Mouse (Mus musculus) embryonic facial prominence, embryonic 14.5 days (tissue): ENCODE measurements around the gene Syt12. TPM values are rescaled to one million over a fixed set of nuclear protein-coding genes. Genes with fewer than 3 reads are reported as not detected.

Source experiments
- ATAC-seq: fragments of 200-750 bp; cut with Nextera tagmentation; 2 replicates; pipeline ENCODE4 v1.8.0; 2017; ENCODE audit warnings: low read depth, moderate number of reproducible peaks, moderate TSS enrichment
- DNase-seq: peaks from one replicate; pipeline ENCODE4 v3.0.0-alpha.2; 2015; ENCODE audit warnings: low spot score
- H3K27ac ChIP-seq: fragments of 300-500 bp; sonication (generic); replicated peaks from 2 replicates; pipeline ENCODE4 v1.5.1; 2014; ENCODE audit warnings: low read depth, mild to moderate bottlenecking, low read length, moderate library complexity
- H3K27me3 ChIP-seq: fragments of 300-500 bp; sonication (generic); replicated peaks from 2 replicates; pipeline ENCODE4 v1.6.1; 2014; ENCODE audit warnings: low read length; ENCODE audit not compliant: control insufficient read depth, insufficient read depth
- H3K36me3 ChIP-seq: fragments of 300-500 bp; sonication (generic); 2 replicates; pipeline ENCODE4 v1.6.1; 2014; ENCODE audit warnings: low read length, mixed read lengths; ENCODE audit not compliant: control insufficient read depth, insufficient read depth
- H3K4me1 ChIP-seq: fragments of 300-500 bp; sonication (generic); 2 replicates; pipeline ENCODE4 v1.6.1; 2014; ENCODE audit warnings: antibody characterized with exemption, low read length; ENCODE audit not compliant: control insufficient read depth, insufficient read depth
- H3K4me2 ChIP-seq: fragments of 300-500 bp; sonication (generic); 2 replicates; pipeline ENCODE4 v1.6.1; 2014; ENCODE audit warnings: low read depth, mild to moderate bottlenecking, low read length, moderate library complexity, mixed read lengths
- H3K4me3 ChIP-seq: fragments of 300-500 bp; sonication (generic); 2 replicates; pipeline ENCODE4 v1.5.1; 2014; ENCODE audit warnings: low read depth, mild to moderate bottlenecking, low read length
- H3K9ac ChIP-seq: fragments of 300-500 bp; sonication (generic); 2 replicates; pipeline ENCODE4 v1.6.1; 2014; ENCODE audit warnings: low read depth, mild to moderate bottlenecking, low read length, moderate library complexity, mixed read lengths
- H3K9me3 ChIP-seq: fragments of 300-500 bp; sonication (generic); 2 replicates; pipeline ENCODE4 v1.6.1; 2016; ENCODE audit warnings: low read length; ENCODE audit not compliant: control insufficient read depth
- WGBS: fragments of 180-500 bp; shearing (Covaris S2); extraction: QIAGEN DNeasy Blood & Tissue Kit; methylation state at CpG from one replicate; pipeline ENCODE4 v1.1.7; 2014; 5-methylcytosine and 5-hydroxymethylcytosine counted together
- polyA plus RNA-seq: library from polyadenylated mRNA; unstranded; fragments of >200 nt; fragmentation: Nextera tagmentation; extraction: Ambion mirVana; gene quantifications from 2 replicates; pipeline ENCODE4 v1.2.1, GENCODE M21; 2014

Syt12 gene
- polyA plus RNA-seq, 1 experiment from 2014 or later, result 0.90 TPM

GRCm38 (mm10) chr19:4396998-4397797 is 80.0 kb downstream of the Syt12 start:
- Histone ChIP-seq H3K36me3 (peaks cover 13% of the 10 kb centered on the region; the same call in 1 of the 2 replicates), H3K4me3 (peak overlapping the region; percentile 100), H3K27me3 (no peaks in the 10 kb centered on the region), H3K4me1 (peaks cover 12% of the 10 kb centered on the region), H3K9ac (peak overlapping the region; percentile 99), H3K27ac (peak overlapping the region; percentile 95), H3K4me2 (peak overlapping the region; percentile 79), H3K9me3 (no peaks in the 10 kb centered on the region)
- peak; percentile 94 for ATAC-seq
- DNase-seq, result peak; percentile 99
- WGBS, result under 1% methylated on average over 43 of the region's 90 CpGs

GRCm38 (mm10) chr19:4396081-4396997 is 80.9 kb downstream of the Syt12 start:
- under 1% methylated on average over 35 of the region's 80 CpGs for WGBS
- Histone ChIP-seq H3K9ac (peak overlapping the region; percentile 99), H3K27ac (peak overlapping the region; percentile 95), H3K4me3 (peak overlapping the region; percentile 100), H3K4me1 (peaks cover 12% of the 10 kb centered on the region), H3K36me3 (peaks cover 15% of the 10 kb centered on the region), H3K27me3 (no peaks in the 10 kb centered on the region), H3K9me3 (no peaks in the 10 kb centered on the region), H3K4me2 (peak overlapping the region; percentile 79)
- ATAC-seq, result peak; percentile 19
- peak; percentile 16 for DNase-seq

Other genes with a start within 250 kb of the Syt12 start
- gene Pold4, start 245.5 kb downstream of the Syt12 start, polyA plus RNA-seq, result 28.1 and 31.3 TPM in 2 replicates
- gene Ssh3, start 208.3 kb downstream of the Syt12 start, polyA plus RNA-seq, result 16.3 and 16.6 TPM in 2 replicates
- 7.6 and 9.0 TPM in 2 replicates for gene Ankrd13d, start 194.3 kb downstream of the Syt12 start, polyA plus RNA-seq
- 17.0 and 18.9 TPM in 2 replicates for gene Grk2, start 171.2 kb downstream of the Syt12 start, polyA plus RNA-seq
- gene Kdm2a, start 79.2 kb downstream of the Syt12 start, polyA plus RNA-seq, result 48.3 and 52.6 TPM in 2 replicates
- 30.0 and 40.4 TPM in 2 replicates for gene Rhod, start 38.0 kb downstream of the Syt12 start, polyA plus RNA-seq
- not detected in 2 replicates for gene 2010003K11Rik, start 21.1 kb upstream of the Syt12 start, polyA plus RNA-seq
- gene Pcx, start 33.0 kb upstream of the Syt12 start, polyA plus RNA-seq, result 18.4 TPM in 2 replicates
- 7.4 and 9.7 TPM in 2 replicates for gene Lrfn4, start 138.2 kb upstream of the Syt12 start, polyA plus RNA-seq
- 52.1 and 62.8 TPM in 2 replicates for gene Rce1, start 148.2 kb upstream of the Syt12 start, polyA plus RNA-seq
- gene Gm960, start 221.2 kb upstream of the Syt12 start, polyA plus RNA-seq, result 3.9 and 4.6 TPM in 2 replicates
- 3.7 and 4.0 TPM in 2 replicates for gene Sptbn2, start 233.7 kb upstream of the Syt12 start, polyA plus RNA-seq